Mouse (Mus musculus) spleen, adult 2 months (tissue): ENCODE results near the gene Naa15. TPM values are rescaled to one million over a fixed set of nuclear protein-coding genes. Genes with fewer than 3 reads are reported as not detected.
"Not testable (repeated sequence)": the region's sequence is repeated elsewhere in the genome, so short reads cannot be mapped to it uniquely, and the experiment has no call there.

Source experiments
- DNase-seq, 2 experiments: peaks; one replicate each; pipeline versions ENCODE4 v3.0.0 to v3.0.0-alpha.2; 2012 to 2021; ENCODE audit warnings: low spot score in 2 of 2, low read depth in 1 of 2
- H3K27ac ChIP-seq: fragments of 200-500 bp; 2 replicates; pipeline ENCODE4 v1.5.1; 2012; ENCODE audit warnings: low read length, inconsistent platforms; ENCODE audit not compliant: insufficient read depth
- H3K27me3 ChIP-seq: fragments of 200-500 bp; 2 replicates; pipeline ENCODE4 v1.6.1; 2012; ENCODE audit warnings: mild to moderate bottlenecking, moderate library complexity, low read length, inconsistent platforms; ENCODE audit not compliant: control insufficient read depth, insufficient read depth
- H3K36me3 ChIP-seq: fragments of 200-500 bp; 2 replicates; pipeline ENCODE4 v1.6.1; 2012; ENCODE audit warnings: mild to moderate bottlenecking, low read length, inconsistent platforms; ENCODE audit not compliant: control insufficient read depth, insufficient read depth
- H3K4me1 ChIP-seq: fragments of 200-500 bp; 2 replicates; pipeline ENCODE4 v1.6.1; 2011; ENCODE audit warnings: inconsistent platforms; ENCODE audit not compliant: control insufficient read depth, insufficient read depth, insufficient read length
- H3K4me3 ChIP-seq: fragments of 200-500 bp; 2 replicates; pipeline ENCODE4 v1.5.1; 2011; ENCODE audit warnings: mild to moderate bottlenecking, inconsistent platforms; ENCODE audit not compliant: insufficient read depth, insufficient read length; ENCODE audit errors: extremely low read depth
- CTCF ChIP-seq: fragments of 200-500 bp; IDR thresholded peaks from 2 replicates; pipeline ENCODE4 v1.5.1; 2011; ENCODE audit warnings: mild to moderate bottlenecking, inconsistent platforms; ENCODE audit not compliant: insufficient read depth, insufficient read length, insufficient replicate concordance; ENCODE audit errors: extremely low read depth
- POLR2A ChIP-seq: fragments of 200-500 bp; IDR thresholded peaks from 2 replicates; pipeline ENCODE4 v1.6.1; 2011; ENCODE audit warnings: low read depth, low read length, inconsistent platforms
- WGBS: fragments of 180-500 bp; shearing (Covaris S2); methylation state at CpG from one replicate; pipeline ENCODE4 v1.1.7; 2018; 5-methylcytosine and 5-hydroxymethylcytosine counted together
- polyA plus RNA-seq: library from polyadenylated mRNA; depleted of rRNA; stranded (reverse); fragments of >200 nt; gene quantifications from 2 replicates; pipeline ENCODE4 v1.2.3, GENCODE M21; 2012

Gene Naa15
- polyA plus RNA-seq, 1 experiment, result 2.1 TPM

DNA sequence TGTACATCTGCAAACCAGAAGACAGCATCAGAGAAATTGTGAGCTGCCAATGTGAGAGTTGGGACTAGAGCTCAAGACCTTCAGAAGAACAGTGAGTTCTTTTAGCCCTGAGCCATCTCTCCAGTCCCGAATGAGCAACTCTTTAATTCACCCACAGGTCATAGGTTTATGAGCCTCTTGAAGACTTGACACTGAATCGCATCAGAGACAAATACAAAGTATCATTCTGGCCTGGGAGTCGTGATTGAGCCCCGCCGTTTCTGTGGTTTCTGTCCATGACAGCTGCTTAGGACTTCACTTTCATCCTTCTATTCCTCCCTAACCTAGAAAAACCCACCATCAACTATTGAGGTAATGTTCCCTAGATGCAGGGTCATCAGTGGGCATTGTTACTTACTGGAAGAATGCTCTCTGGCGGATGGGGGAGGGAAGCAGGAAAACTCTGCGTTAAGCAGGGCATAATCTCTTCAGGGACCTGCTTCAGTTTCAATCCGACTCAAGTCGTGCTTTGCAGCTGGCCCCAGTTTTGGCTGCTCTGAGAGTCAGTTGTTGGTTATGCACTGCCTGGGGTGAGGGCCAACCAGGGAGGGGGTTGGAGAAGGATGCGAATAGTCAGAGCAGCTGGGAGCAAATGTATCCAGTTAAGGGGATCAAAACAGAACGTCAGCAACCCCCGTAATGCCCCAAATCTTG, 28.4 kb upstream of the Naa15 start:
- H3K27me3 ChIP-seq, result no peaks in the 10 kb centered on the region
- 76% methylated on average over 12 of the region's 12 CpGs for WGBS
- H3K4me1 ChIP-seq, result peaks cover 3% of the 10 kb centered on the region
- no peaks in the 10 kb centered on the region for H3K36me3 ChIP-seq
- no peak overlapping the region for H3K4me3 ChIP-seq
- no peak for TF ChIP-seq POLR2A
- TF ChIP-seq CTCF, result no peak
- DNase-seq, result no peak
- no peak overlapping the region for H3K27ac ChIP-seq

DNA sequence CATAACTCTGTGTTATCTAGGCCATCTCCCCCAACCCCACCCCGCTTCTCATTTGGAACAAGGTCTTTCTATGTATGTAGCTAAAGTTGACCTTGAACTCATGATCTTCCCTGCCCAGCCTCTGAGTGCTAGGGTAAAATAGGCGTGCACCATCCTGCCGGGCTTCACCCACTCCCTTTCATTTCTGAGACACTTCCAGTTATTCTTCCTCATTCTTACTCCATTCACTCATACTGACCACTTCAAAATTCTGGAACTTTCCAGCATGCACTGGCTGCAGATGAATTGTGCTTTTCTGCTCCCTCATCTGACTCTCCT, 27.9 kb upstream of the Naa15 start:
- no peak for TF ChIP-seq POLR2A
- no peak for TF ChIP-seq CTCF

DNA sequence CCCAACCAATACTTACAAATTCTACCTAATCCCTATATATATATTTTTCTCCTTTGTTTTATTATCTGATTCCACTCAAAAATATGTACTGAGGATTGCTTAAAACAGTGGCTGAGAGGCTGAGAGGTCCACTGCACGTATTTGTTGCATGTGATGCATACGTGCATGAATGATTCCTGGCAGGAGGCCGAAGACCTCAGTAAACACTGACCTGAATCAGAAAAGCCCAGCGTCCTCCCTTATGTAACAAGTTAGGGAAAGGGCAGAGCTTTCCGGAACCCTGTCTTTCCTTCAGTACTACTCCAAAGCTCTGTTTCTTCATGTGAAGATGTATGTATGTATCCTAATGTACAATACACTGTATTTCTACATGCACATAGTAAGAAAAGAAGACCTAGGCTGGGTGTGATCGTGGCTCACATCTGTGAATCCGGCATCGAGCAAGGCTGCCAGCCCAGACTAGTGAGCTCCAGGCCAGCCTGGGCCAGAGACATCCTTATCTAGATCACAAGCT, 27.0 kb upstream of the Naa15 start:
- 89% methylated on average over 8 of the region's 8 CpGs for WGBS
- H3K27me3 ChIP-seq, result no peaks in the 10 kb centered on the region
- no peak for TF ChIP-seq POLR2A
- no peak for TF ChIP-seq CTCF
- H3K27ac ChIP-seq, result no peak overlapping the region
- DNase-seq, result no peak
- H3K36me3 ChIP-seq, result no peaks in the 10 kb centered on the region
- peaks cover 3% of the 10 kb centered on the region for H3K4me1 ChIP-seq
- H3K4me3 ChIP-seq, result no peak overlapping the region

More for the DNA sequence above, 27.9 kb upstream of the Naa15 start:
- H3K27me3 ChIP-seq, result no peaks in the 10 kb centered on the region
- H3K27ac ChIP-seq, result no peak overlapping the region
- H3K4me1 ChIP-seq, result peaks cover 3% of the 10 kb centered on the region
- DNase-seq, result no peak
- H3K4me3 ChIP-seq, result no peak overlapping the region
- WGBS, result 82% methylated on average over 3 of the region's 3 CpGs
- H3K36me3 ChIP-seq, result no peaks in the 10 kb centered on the region

DNA sequence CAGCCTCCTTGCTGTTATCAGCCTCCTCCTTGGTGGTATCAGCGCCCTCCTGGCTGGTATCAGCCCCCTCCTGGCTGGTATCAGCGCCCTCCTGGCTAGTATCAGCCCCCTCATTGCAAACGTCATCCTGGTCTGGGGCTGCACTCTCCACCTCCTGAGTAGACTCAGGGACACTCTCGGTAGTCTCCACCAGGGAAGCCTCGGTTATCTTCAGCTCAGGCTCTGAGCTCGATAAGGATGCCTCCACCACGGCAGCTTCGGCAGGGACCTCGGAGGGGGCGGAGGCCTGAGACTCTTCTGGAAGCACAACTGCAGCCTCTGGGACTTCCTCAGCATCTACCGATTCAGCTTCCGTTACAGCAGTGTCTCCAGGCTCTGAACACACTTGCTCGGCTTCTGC, 26.0 kb upstream of the Naa15 start:
- Histone ChIP-seq H3K27ac (no peak overlapping the region), H3K4me3 (peak overlapping the region; percentile 9; the same call in 1 of the 2 replicates), H3K27me3 (no peaks in the 10 kb centered on the region), H3K36me3 (no peaks in the 10 kb centered on the region), H3K4me1 (peaks cover 3% of the 10 kb centered on the region)
- no peak for DNase-seq
- WGBS, result 7% methylated on average over 13 of the region's 13 CpGs
- no peak for TF ChIP-seq CTCF
- TF ChIP-seq POLR2A, result no peak

DNA sequence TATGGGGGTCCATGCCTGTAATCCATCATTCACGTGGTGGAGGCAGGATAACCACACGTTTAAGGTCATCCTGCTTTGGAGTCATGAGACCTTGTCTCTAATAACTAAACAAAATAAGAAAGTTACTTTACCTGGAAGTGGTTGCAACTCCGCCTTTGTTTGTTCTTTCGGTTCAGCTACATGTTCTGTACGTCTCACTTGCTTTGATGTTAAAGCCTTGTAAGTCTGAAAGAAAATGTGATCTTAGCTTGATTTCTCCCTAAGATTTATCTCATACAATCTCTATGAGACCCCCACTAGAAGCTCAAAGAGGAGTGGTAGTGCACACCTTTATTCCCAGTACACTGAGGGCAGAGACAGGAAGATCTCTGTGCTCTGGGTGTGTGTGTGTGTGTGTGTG, 23.9 kb upstream of the Naa15 start:
- Histone ChIP-seq H3K4me3 (no peak overlapping the region), H3K36me3 (no peaks in the 10 kb centered on the region), H3K27ac (no peak overlapping the region), H3K4me1 (peaks cover 3% of the 10 kb centered on the region), H3K27me3 (no peaks in the 10 kb centered on the region)
- no peak for DNase-seq
- no peak for TF ChIP-seq POLR2A
- WGBS, result 76% methylated on average over 5 of the region's 5 CpGs

DNA sequence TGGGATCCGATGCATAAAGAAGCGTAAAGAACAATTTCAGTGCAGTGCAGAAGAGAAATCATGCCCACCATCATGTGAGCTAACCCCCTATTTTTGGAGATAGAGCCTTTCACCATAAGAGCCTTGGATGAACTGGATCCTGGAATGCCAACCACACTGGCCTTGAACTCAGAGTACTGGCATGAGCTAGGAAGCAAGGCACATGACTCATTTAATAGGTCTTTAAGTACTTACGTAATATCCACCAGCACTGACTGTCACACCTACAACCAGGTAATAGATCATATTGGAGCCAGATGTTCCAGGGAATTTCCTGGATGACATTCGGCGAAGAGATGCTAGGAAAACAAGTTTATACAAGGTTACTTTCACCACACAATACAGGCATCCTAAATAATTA, 23.4 kb upstream of the Naa15 start:
- H3K27ac ChIP-seq, result no peak overlapping the region
- no peak for TF ChIP-seq POLR2A
- no peak for TF ChIP-seq CTCF
- H3K36me3 ChIP-seq, result no peaks in the 10 kb centered on the region
- 96% methylated on average over 5 of the region's 5 CpGs for WGBS
- H3K4me3 ChIP-seq, result no peak overlapping the region
- no peak for DNase-seq
- H3K27me3 ChIP-seq, result no peaks in the 10 kb centered on the region
- peaks cover 6% of the 10 kb centered on the region for H3K4me1 ChIP-seq

DNA sequence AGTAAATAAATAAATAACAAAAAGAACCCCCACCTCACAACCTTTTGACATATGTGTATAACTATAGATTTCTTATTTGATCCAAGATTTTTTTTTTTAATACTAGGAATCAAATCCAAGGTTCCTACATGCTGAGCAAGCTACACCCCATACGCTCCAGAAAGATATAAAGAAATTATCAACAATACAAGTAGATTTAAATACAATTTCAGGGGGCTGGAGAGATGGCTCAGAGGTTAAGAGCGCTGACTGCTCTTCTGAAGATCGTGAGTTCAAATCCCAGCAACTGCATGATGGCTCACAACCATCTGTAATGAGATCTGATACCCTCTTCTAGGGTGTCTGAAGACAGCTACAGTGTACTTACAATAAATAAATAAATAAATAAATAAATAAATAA, 21.9 kb upstream of the Naa15 start:
- not testable (repeated sequence) for H3K27ac ChIP-seq, H3K4me1 ChIP-seq, H3K36me3 ChIP-seq, DNase-seq, H3K4me3 ChIP-seq, H3K27me3 ChIP-seq
- 98% methylated on average over 3 of the region's 3 CpGs for WGBS

DNA sequence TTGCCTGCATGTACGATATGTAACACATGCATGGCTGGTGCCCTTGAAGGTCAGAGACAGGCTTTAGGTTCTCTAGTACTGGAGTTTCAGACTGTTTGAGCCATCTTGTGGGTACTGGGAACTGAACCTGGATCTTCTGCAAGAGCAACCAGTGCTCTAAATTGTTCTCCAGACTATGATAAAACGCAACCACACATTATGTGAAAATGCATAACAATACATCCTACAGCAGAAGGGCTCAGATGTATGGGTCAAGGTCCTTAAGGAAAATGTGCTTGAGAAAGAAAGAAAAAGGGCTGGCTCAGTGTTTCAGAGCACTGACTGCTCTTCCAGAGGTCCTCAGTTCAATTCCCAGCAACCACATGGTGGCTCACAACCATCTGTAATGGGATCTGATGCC, 21.3 kb upstream of the Naa15 start:
- DNase-seq, result no peak
- Histone ChIP-seq H3K4me1 (peaks cover 6% of the 10 kb centered on the region), H3K4me3 (no peak overlapping the region), H3K27ac (no peak overlapping the region), H3K27me3 (no peaks in the 10 kb centered on the region), H3K36me3 (no peaks in the 10 kb centered on the region)
- TF ChIP-seq POLR2A, result no peak
- no peak for TF ChIP-seq CTCF
- 88% methylated on average over 2 of the region's 2 CpGs for WGBS
